Mouse (Mus musculus): ENCODE data around the gene Maml2.

The Maml2 gene

GRCm38 (mm10) chr9:13533076-13533707 is 235.4 kb downstream of the Maml2 start:
- DNase-seq (ENCODE audit: low read depth, low spot score) = no peak

- no peak for DNase-seq (ENCODE audit: low read depth, low spot score)
These were observed 238.0 kb downstream of the Maml2 start for GRCm38 (mm10) chr9:13535803-13536202.

- no peak for DNase-seq (ENCODE audit: low read depth, low spot score)
These were observed 238.9 kb downstream of the Maml2 start for GRCm38 (mm10) chr9:13536419-13537261.

- DNase-seq (ENCODE audit: low read depth, low spot score) = no peak
These were observed 240.4 kb downstream of the Maml2 start for GRCm38 (mm10) chr9:13538200-13538599.

GRCm38 (mm10) chr9:13539535-13539934 is 241.8 kb downstream of the Maml2 start:
- DNase-seq (ENCODE audit: low read depth, low spot score) = no peak

- no peak for DNase-seq (ENCODE audit: low read depth, low spot score)
These were observed 242.5 kb downstream of the Maml2 start for GRCm38 (mm10) chr9:13540227-13540626.

- no peak for DNase-seq (ENCODE audit: low read depth, low spot score)
These were observed 243.0 kb downstream of the Maml2 start for GRCm38 (mm10) chr9:13540781-13541180.

GRCm38 (mm10) chr9:13543167-13543566 is 245.4 kb downstream of the Maml2 start:
- DNase-seq (ENCODE audit: low read depth, low spot score) = no peak

GRCm38 (mm10) chr9:13544133-13544532 is 246.4 kb downstream of the Maml2 start:
- no peak for DNase-seq (ENCODE audit: low read depth, low spot score)

- DNase-seq (ENCODE audit: low read depth, low spot score) = no peak
These were observed 248.0 kb downstream of the Maml2 start for GRCm38 (mm10) chr9:13545726-13546125.

GRCm38 (mm10) chr9:13549911-13550310 is 252.2 kb downstream of the Maml2 start:
- DNase-seq (ENCODE audit: low read depth, low spot score) = no peak

- DNase-seq (ENCODE audit: low read depth, low spot score) = no peak
These were observed 254.8 kb downstream of the Maml2 start for GRCm38 (mm10) chr9:13552380-13553052.

- no peak for DNase-seq (ENCODE audit: low read depth, low spot score)
These were observed 257.0 kb downstream of the Maml2 start for GRCm38 (mm10) chr9:13554773-13555172.

- DNase-seq (ENCODE audit: low read depth, low spot score) = no peak
These were observed 258.3 kb downstream of the Maml2 start for GRCm38 (mm10) chr9:13555973-13556481.

- DNase-seq (ENCODE audit: low read depth, low spot score) = no peak
These were observed 258.9 kb downstream of the Maml2 start for GRCm38 (mm10) chr9:13556696-13557095.

- DNase-seq (ENCODE audit: low read depth, low spot score) = no peak
These were observed 261.1 kb downstream of the Maml2 start for GRCm38 (mm10) chr9:13558811-13559372.

GRCm38 (mm10) chr9:13560651-13561050 is 262.9 kb downstream of the Maml2 start:
- DNase-seq (ENCODE audit: low read depth, low spot score) = no peak

GRCm38 (mm10) chr9:13561335-13561734 is 263.6 kb downstream of the Maml2 start:
- DNase-seq (ENCODE audit: low read depth, low spot score) = no peak

GRCm38 (mm10) chr9:13563475-13564414 is 266.0 kb downstream of the Maml2 start:
- DNase-seq (ENCODE audit: low read depth, low spot score) = no peak

GRCm38 (mm10) chr9:13565343-13566019 is 267.7 kb downstream of the Maml2 start:
- DNase-seq (ENCODE audit: low read depth, low spot score) = no peak

All from brain, embryonic 18.5 days (tissue).